Mouse (Mus musculus) cortical plate, adult 2 months (tissue): ENCODE measurements around the gene Fam166b. TPM values are rescaled to one million over a fixed set of nuclear protein-coding genes. Genes with fewer than 3 reads are reported as not detected.

Source experiments
- H3K27ac ChIP-seq: fragments of 200-500 bp; 2 replicates; pipeline ENCODE4 v1.5.1; 2012; ENCODE audit warnings: low read length, control low read depth, inconsistent platforms; ENCODE audit not compliant: insufficient read depth
- H3K4me1 ChIP-seq: fragments of 200-500 bp; 2 replicates; pipeline ENCODE4 v1.6.1; 2011; ENCODE audit warnings: low read length; ENCODE audit not compliant: control insufficient read depth, insufficient read depth
- H3K4me3 ChIP-seq: fragments of 200-500 bp; 2 replicates; pipeline ENCODE4 v1.5.1; 2011; ENCODE audit warnings: mild to moderate bottlenecking, low read length, control low read depth; ENCODE audit not compliant: insufficient read depth
- CTCF ChIP-seq: fragments of 200-500 bp; IDR thresholded peaks from 2 replicates; pipeline ENCODE4 v1.5.1; 2011; ENCODE audit warnings: mild to moderate bottlenecking, control low read depth, low read length; ENCODE audit not compliant: insufficient read depth; ENCODE audit errors: extremely low read depth
- POLR2A ChIP-seq: fragments of 200-500 bp; IDR thresholded peaks from 2 replicates; pipeline ENCODE4 v1.6.1; 2011; ENCODE audit warnings: mild to moderate bottlenecking, low read length, control low read depth; ENCODE audit not compliant: insufficient read depth; ENCODE audit errors: extremely low read depth
- polyA plus RNA-seq: library from polyadenylated mRNA; depleted of rRNA; stranded (reverse); fragments of >200 nt; gene quantifications from 2 replicates; pipeline ENCODE4 v1.2.3, GENCODE M21; 2012

Gene Fam166b
- polyA plus RNA-seq, 1 experiment: 1.9 TPM

DNA sequence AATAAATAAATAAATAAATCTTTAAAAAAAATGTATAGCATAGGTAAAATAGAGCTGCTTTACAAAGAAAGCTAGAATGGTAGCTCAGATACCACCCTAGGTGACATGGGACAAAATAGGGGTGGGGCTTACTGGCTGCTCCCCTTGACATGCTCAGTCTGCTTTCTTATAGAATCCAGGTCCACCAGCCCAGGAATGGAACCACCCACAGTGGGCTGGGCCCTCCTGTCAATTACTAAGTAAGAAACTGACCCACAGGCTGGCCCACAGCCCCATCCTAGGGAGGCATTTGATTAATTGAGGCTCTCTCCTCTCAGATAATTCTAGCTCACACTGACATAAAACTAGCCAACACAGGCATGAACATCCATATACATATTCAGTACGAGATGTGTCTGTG lies 3.9 kb upstream of the Fam166b start:
- H3K27ac ChIP-seq: no peak overlapping the region
- H3K4me1 ChIP-seq: no peaks in the 10 kb centered on the region
- H3K4me3 ChIP-seq: no peak overlapping the region
- no peak for TF ChIP-seq CTCF
- no peak for TF ChIP-seq POLR2A

- TF ChIP-seq CTCF (peak; percentile 92), POLR2A (no peak)
- Histone ChIP-seq H3K27ac (no peak overlapping the region), H3K4me3 (no peak overlapping the region), H3K4me1 (no peaks in the 10 kb centered on the region)
Measured at GRCm38 (mm10) chr4:43431690-43432089, 2.8 kb upstream of the Fam166b start.

DNA sequence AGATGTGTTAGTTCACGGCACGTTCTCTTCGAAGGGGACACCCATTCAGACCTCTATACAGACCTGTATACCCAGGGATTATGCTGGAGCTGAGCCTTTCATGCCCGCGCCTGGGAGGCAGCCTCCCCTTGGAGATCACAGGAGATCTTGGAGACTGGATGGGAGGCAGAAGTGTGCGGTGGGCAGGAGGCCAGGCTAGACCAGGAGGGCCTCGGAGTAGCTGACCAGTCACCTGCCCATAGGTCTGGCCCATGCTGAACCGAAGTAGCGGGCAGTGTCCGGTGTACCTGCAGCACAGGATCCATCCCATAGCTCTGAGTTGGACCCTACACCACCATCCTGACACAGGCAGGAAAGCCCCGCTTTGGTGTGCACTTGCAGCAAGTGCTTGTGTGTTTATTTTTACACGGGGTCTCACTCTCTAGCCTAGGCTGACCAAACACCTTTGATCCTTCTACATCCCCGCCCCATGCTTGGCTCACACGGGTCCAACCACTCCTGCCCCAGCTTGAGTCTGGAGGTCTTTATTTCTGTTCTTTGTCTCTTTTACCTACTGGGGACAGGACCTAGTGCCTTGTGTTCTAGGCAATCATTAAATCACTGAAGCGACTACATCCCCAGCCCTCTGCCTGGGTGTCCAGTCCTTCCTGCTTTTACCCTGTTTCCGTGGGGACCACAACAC lies 613 bp downstream of the Fam166b start:
- Histone ChIP-seq H3K4me1 (no peaks in the 10 kb centered on the region), H3K4me3 (no peak overlapping the region), H3K27ac (no peak overlapping the region)
- TF ChIP-seq CTCF: no peak
- TF ChIP-seq POLR2A: no peak

- TF ChIP-seq POLR2A (no peak), CTCF (no peak)
- no peak overlapping the region for H3K4me3 ChIP-seq
- no peaks in the 10 kb centered on the region for H3K4me1 ChIP-seq
- H3K27ac ChIP-seq: no peak overlapping the region
Measured at GRCm38 (mm10) chr4:43427501-43428179, 1.3 kb downstream of the Fam166b start.

GRCm38 (mm10) chr4:43426487-43426886 lies 2.4 kb downstream of the Fam166b start:
- Histone ChIP-seq H3K4me1 (no peaks in the 10 kb centered on the region), H3K4me3 (no peak overlapping the region)
- no peak for TF ChIP-seq POLR2A
- no peak for TF ChIP-seq CTCF

DNA sequence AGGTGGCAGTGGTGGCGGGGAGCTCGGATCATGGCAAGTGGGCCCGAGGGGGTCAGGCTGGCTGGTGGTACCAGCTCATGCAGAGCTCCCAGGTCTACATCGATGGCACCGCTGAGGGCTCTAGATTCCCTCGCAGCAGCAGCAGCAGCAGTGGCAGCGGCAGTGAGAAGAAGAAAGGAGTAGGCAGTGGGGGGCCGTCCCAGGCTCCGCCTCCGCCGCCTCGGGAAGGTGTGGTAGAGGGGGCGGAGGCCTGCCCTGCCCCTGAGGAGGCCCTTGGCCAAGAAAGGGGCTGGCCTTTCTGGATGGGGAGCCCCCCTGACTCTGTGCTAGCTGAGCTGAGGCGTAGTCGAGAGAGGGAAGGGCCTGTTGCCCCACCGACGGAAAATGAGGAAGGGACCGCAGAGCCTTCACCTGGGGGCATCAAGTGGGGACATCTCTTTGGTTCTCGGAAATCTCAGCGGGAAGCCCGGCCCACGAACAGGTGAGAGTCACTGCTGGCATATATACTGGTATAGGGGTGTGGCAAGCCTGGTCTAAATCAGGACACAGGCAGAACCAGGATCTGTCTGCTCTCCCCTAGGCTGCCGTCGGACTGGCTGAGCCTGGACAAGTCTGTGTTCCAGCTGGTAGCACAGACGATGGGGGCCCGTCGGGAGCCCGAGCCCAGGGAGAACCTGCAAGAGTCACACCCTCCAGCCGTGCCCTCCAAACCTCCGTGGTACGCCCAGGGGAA lies 3.1 kb downstream of the Fam166b start:
- TF ChIP-seq POLR2A (no peak), CTCF (no peak)
- Histone ChIP-seq H3K4me1 (no peaks in the 10 kb centered on the region), H3K27ac (no peak overlapping the region), H3K4me3 (no peak overlapping the region)

More at GRCm38 (mm10) chr4:43426487-43426886, 2.4 kb downstream of the Fam166b start:
- H3K27ac ChIP-seq: no peak overlapping the region

GRCm38 (mm10) chr4:43425197-43425596 lies 3.7 kb downstream of the Fam166b start:
- Histone ChIP-seq H3K4me3 (no peak overlapping the region), H3K27ac (no peak overlapping the region), H3K4me1 (no peaks in the 10 kb centered on the region)
- no peak for TF ChIP-seq POLR2A

- H3K4me3 ChIP-seq: no peak overlapping the region
- no peak for TF ChIP-seq CTCF
- TF ChIP-seq POLR2A: no peak
- no peaks in the 10 kb centered on the region for H3K4me1 ChIP-seq
- no peak overlapping the region for H3K27ac ChIP-seq
Measured at GRCm38 (mm10) chr4:43424072-43424471, 4.9 kb downstream of the Fam166b start.

GRCm38 (mm10) chr4:43423267-43423934 lies 5.5 kb downstream of the Fam166b start:
- no peak for TF ChIP-seq POLR2A
- TF ChIP-seq CTCF: no peak
- no peaks in the 10 kb centered on the region; the same call in 1 of the 2 replicates for H3K4me1 ChIP-seq

GRCm38 (mm10) chr4:43421632-43422240 lies 7.2 kb downstream of the Fam166b start:
- TF ChIP-seq CTCF (no peak), POLR2A (no peak)
- Histone ChIP-seq H3K4me3 (no peak overlapping the region), H3K4me1 (peaks cover 2% of the 10 kb centered on the region; the same call in 1 of the 2 replicates), H3K27ac (no peak overlapping the region)

More at GRCm38 (mm10) chr4:43423267-43423934, 5.5 kb downstream of the Fam166b start:
- Histone ChIP-seq H3K4me3 (no peak overlapping the region), H3K27ac (no peak overlapping the region)
